Mouse (Mus musculus) central nervous system, embryonic 18 days (tissue): ENCODE data around the gene Prl2c2. TPM values are rescaled to one million over a fixed set of nuclear protein-coding genes. Genes with fewer than 3 reads are reported as not detected.

Experiments
- polyA plus RNA-seq: library from polyadenylated mRNA; depleted of rRNA; stranded (reverse); fragments of >200 nt; gene quantifications from 2 replicates; pipeline ENCODE4 v1.2.3, GENCODE M21; 2012; rRNA removed

The Prl2c2 gene
- polyA plus RNA-seq, result 0.26 TPM in 1 of 2 replicates, not detected in the other

GRCm38 (mm10) chr13:13005283-13005682 is at the start of gene Prl2c2:
TSS of gene Prl2c2 (minus strand) at chr13:13005383.

Other genes with a start within 250 kb of the Prl2c2 start
- not detected in 2 replicates for gene Prl2c3, start 205.3 kb downstream of the Prl2c2 start, polyA plus RNA-seq
- not detected in 2 replicates for gene Prl2c5, start 177.3 kb upstream of the Prl2c2 start, polyA plus RNA-seq